Mouse (Mus musculus): Measurements from ENCODE around the gene Fam198a. TPM values are rescaled to one million over a fixed set of nuclear protein-coding genes. Genes with fewer than 3 reads are reported as not detected.
A peak's percentile ranks its signal among the peaks of the same experiment; 100 is the strongest.

Fam198a gene
- 0.12 and 0.25 TPM in 2 replicates for polyA plus RNA-seq (2015; fragmentation: Nextera tagmentation; extraction: Ambion mirVana)

GRCm38 (mm10) chr9:121950418-121951113 lies at the start of gene Fam198a:
Gene Fam198a (plus strand): TSS chr9:121950988.
- H3K4me3 ChIP-seq (replicated peaks) = no peak within 1 kb of the TSS
- H3K9ac ChIP-seq = no peak within 1 kb of the TSS
- H3K4me2 ChIP-seq = peak within 1 kb of the TSS; percentile 36
- no peaks in the 10 kb centered on the region for H3K27me3 ChIP-seq
- no peak within 1 kb of the TSS for H3K27ac ChIP-seq
- ATAC-seq (ENCODE audit: low read depth) (peak; percentile 50; the same call in 1 of the 2 replicates), DNase-seq (no peak)
- H3K4me1 ChIP-seq (replicated peaks) = peaks cover 5% of the 10 kb centered on the region
- H3K9me3 ChIP-seq (replicated peaks) = no peaks in the 10 kb centered on the region
- WGBS (ENCODE audit: insufficient replicate concordance) = 18% methylated on average over 14 of the region's 14 CpGs
- H3K36me3 ChIP-seq = no peaks in the 10 kb centered on the region

- DNase-seq (no peak), ATAC-seq (ENCODE audit: low read depth) (peak; percentile 32; the same call in 1 of the 2 replicates)
- Histone ChIP-seq H3K4me3 (replicated peaks) (no peak overlapping the region), H3K27ac (no peak overlapping the region), H3K9ac (no peak overlapping the region), H3K9me3 (replicated peaks) (no peaks in the 10 kb centered on the region), H3K36me3 (no peaks in the 10 kb centered on the region), H3K27me3 (no peaks in the 10 kb centered on the region), H3K4me1 (replicated peaks) (no peaks in the 10 kb centered on the region; the same call in 1 of the 2 replicates), H3K4me2 (no peak overlapping the region)
- 47% methylated on average over 5 of the region's 5 CpGs for WGBS (ENCODE audit: insufficient replicate concordance)
Measured at GRCm38 (mm10) chr9:121901710-121902700, 48.8 kb upstream of the Fam198a start.

- ATAC-seq (ENCODE audit: low read depth) (no peak), DNase-seq (no peak)
- no peaks in the 10 kb centered on the region for H3K27me3 ChIP-seq
- no peak overlapping the region for H3K27ac ChIP-seq
- WGBS (ENCODE audit: insufficient replicate concordance) = 60% methylated on average over 8 of the region's 8 CpGs
- no peak overlapping the region for H3K4me3 ChIP-seq (replicated peaks)
- no peaks in the 10 kb centered on the region for H3K9me3 ChIP-seq (replicated peaks)
- H3K4me2 ChIP-seq = no peak overlapping the region
- no peak overlapping the region for H3K9ac ChIP-seq
- H3K36me3 ChIP-seq = no peaks in the 10 kb centered on the region
- no peaks in the 10 kb centered on the region; the same call in 1 of the 2 replicates for H3K4me1 ChIP-seq (replicated peaks)
Measured at GRCm38 (mm10) chr9:121903476-121904305, 47.1 kb upstream of the Fam198a start.

- ATAC-seq (ENCODE audit: low read depth) = no peak
- DNase-seq = no peak
- no peak overlapping the region for H3K9ac ChIP-seq
- H3K9me3 ChIP-seq (replicated peaks) = no peaks in the 10 kb centered on the region
- no peaks in the 10 kb centered on the region for H3K27me3 ChIP-seq
- no peak overlapping the region for H3K27ac ChIP-seq
- H3K36me3 ChIP-seq = no peaks in the 10 kb centered on the region
- 65% methylated on average over 4 of the region's 4 CpGs for WGBS (ENCODE audit: insufficient replicate concordance)
- no peak overlapping the region for H3K4me3 ChIP-seq (replicated peaks)
- H3K4me1 ChIP-seq (replicated peaks) = no peaks in the 10 kb centered on the region; the same call in 1 of the 2 replicates
- no peak overlapping the region for H3K4me2 ChIP-seq
Measured at GRCm38 (mm10) chr9:121904319-121904718, 46.5 kb upstream of the Fam198a start.

- no peak for DNase-seq
- Histone ChIP-seq H3K27me3 (no peaks in the 10 kb centered on the region), H3K4me2 (no peak overlapping the region), H3K36me3 (no peaks in the 10 kb centered on the region), H3K9ac (no peak overlapping the region), H3K4me3 (replicated peaks) (no peak overlapping the region), H3K27ac (no peak overlapping the region), H3K4me1 (replicated peaks) (no peaks in the 10 kb centered on the region; the same call in 1 of the 2 replicates), H3K9me3 (replicated peaks) (no peaks in the 10 kb centered on the region)
- no peak for ATAC-seq (ENCODE audit: low read depth)
- 63% methylated on average over 7 of the region's 7 CpGs for WGBS (ENCODE audit: insufficient replicate concordance)
Measured at GRCm38 (mm10) chr9:121904946-121905345, 45.8 kb upstream of the Fam198a start.

- WGBS (ENCODE audit: insufficient replicate concordance) = 68% methylated on average over 4 of the region's 4 CpGs
- H3K9me3 ChIP-seq (replicated peaks) = no peaks in the 10 kb centered on the region
- H3K4me1 ChIP-seq (replicated peaks) = no peaks in the 10 kb centered on the region; the same call in 1 of the 2 replicates
- no peak overlapping the region for H3K27ac ChIP-seq
- H3K27me3 ChIP-seq = no peaks in the 10 kb centered on the region
- H3K36me3 ChIP-seq = no peaks in the 10 kb centered on the region
- H3K9ac ChIP-seq = no peak overlapping the region
- no peak overlapping the region for H3K4me2 ChIP-seq
- no peak for DNase-seq
- no peak overlapping the region for H3K4me3 ChIP-seq (replicated peaks)
- no peak for ATAC-seq (ENCODE audit: low read depth)
Measured at GRCm38 (mm10) chr9:121905556-121906185, 45.1 kb upstream of the Fam198a start.

GRCm38 (mm10) chr9:121906456-121906855 lies 44.3 kb upstream of the Fam198a start:
- H3K9ac ChIP-seq = no peak overlapping the region
- H3K36me3 ChIP-seq = no peaks in the 10 kb centered on the region
- no peaks in the 10 kb centered on the region for H3K27me3 ChIP-seq
- ATAC-seq (ENCODE audit: low read depth) = no peak
- no peaks in the 10 kb centered on the region; the same call in 1 of the 2 replicates for H3K4me1 ChIP-seq (replicated peaks)
- H3K4me3 ChIP-seq (replicated peaks) = no peak overlapping the region
- H3K4me2 ChIP-seq = no peak overlapping the region
- WGBS (ENCODE audit: insufficient replicate concordance) = 62% methylated on average over 5 of the region's 5 CpGs
- no peak for DNase-seq
- no peak overlapping the region for H3K27ac ChIP-seq
- H3K9me3 ChIP-seq (replicated peaks) = no peaks in the 10 kb centered on the region

GRCm38 (mm10) chr9:121907356-121908070 lies 43.3 kb upstream of the Fam198a start:
- Histone ChIP-seq H3K9ac (no peak overlapping the region), H3K4me1 (replicated peaks) (no peaks in the 10 kb centered on the region), H3K36me3 (no peaks in the 10 kb centered on the region), H3K9me3 (replicated peaks) (no peaks in the 10 kb centered on the region), H3K27ac (no peak overlapping the region), H3K27me3 (no peaks in the 10 kb centered on the region), H3K4me3 (replicated peaks) (no peak overlapping the region), H3K4me2 (no peak overlapping the region)
- 64% methylated on average over 10 of the region's 10 CpGs for WGBS (ENCODE audit: insufficient replicate concordance)
- ATAC-seq (ENCODE audit: low read depth) = no peak
- no peak for DNase-seq

- Histone ChIP-seq H3K4me1 (replicated peaks) (no peaks in the 10 kb centered on the region), H3K9ac (no peak overlapping the region), H3K9me3 (replicated peaks) (no peaks in the 10 kb centered on the region), H3K27ac (no peak overlapping the region), H3K36me3 (no peaks in the 10 kb centered on the region), H3K4me3 (replicated peaks) (no peak overlapping the region), H3K27me3 (no peaks in the 10 kb centered on the region), H3K4me2 (no peak overlapping the region)
- ATAC-seq (ENCODE audit: low read depth) (no peak), DNase-seq (no peak)
- WGBS (ENCODE audit: insufficient replicate concordance) = 80% methylated on average over 17 of the region's 17 CpGs
Measured at GRCm38 (mm10) chr9:121908321-121908720, 42.5 kb upstream of the Fam198a start.

- 18% methylated on average over 6 of the region's 6 CpGs for WGBS (ENCODE audit: insufficient replicate concordance)
- Histone ChIP-seq H3K9me3 (replicated peaks) (no peaks in the 10 kb centered on the region), H3K4me2 (no peak overlapping the region), H3K4me3 (replicated peaks) (no peak overlapping the region), H3K36me3 (no peaks in the 10 kb centered on the region), H3K4me1 (replicated peaks) (no peaks in the 10 kb centered on the region), H3K27me3 (no peaks in the 10 kb centered on the region), H3K27ac (no peak overlapping the region), H3K9ac (no peak overlapping the region)
- ATAC-seq (ENCODE audit: low read depth) = no peak
- DNase-seq = no peak
Measured at GRCm38 (mm10) chr9:121909635-121910034, 41.2 kb upstream of the Fam198a start.

Data from liver, embryonic 13.5 days (tissue).